ENCODE assay signal across 9 mouse cellular contexts in the genomic region with DNA sequence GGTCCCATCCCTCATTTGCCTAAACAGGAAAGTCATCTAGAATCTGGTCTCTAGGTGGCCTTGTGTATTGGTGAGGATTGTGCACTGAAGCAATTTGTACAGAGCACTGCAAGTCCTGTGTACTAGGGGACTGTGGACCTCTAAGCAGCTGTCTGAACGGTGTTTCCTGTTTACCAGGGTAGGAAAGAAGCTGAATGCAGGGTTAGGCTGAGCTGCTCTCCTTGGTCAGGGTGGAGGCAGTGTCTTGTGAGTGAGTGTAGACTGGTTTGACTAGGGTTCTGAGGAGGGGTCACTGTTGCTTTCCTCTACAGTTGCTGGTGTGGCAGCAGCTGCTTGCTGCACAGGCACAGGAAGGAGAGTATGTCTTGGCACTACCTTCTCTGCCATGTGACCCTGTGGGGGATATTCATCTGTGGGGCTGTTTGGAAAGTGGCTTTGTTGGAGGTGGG. TPM values are rescaled to one million over a fixed set of nuclear protein-coding genes. Genes with fewer than 3 reads are reported as not detected.
DNase-seq lines count a peak whose midpoint lies in the region; ATAC-seq and TF ChIP-seq lines count a peak whose summit lies in the region.
"Had no signal": no experiment of that assay in that cellular context is flagged by ENCODE, and none has a peak within 500 bp of the region (broad histone marks: within the 10 kb centered on the region; RNA-seq: fewer than 3 reads in every experiment).

No protein-coding gene starts in this region.

- H3K9ac ChIP-seq in lung, embryonic 16.5 days (ENCODE audit: low read length): peak overlapping the region; percentile 5; the same call in 1 of the 2 replicates
- H3K9ac ChIP-seq in hindbrain, embryonic 15.5 days: no peak overlapping the region
- H3K9ac ChIP-seq in stomach, embryonic 14.5 days (replicated peaks; ENCODE audit: low read depth, low read length): no peak overlapping the region

- 0 out of 2 replicates have a peak, but pooled peaks cover 2% of the 10 kb centered on the region for H3K36me3 ChIP-seq in lung, embryonic 16.5 days (ENCODE audit: control insufficient read depth, insufficient read depth, low read length)
- H3K36me3 ChIP-seq in hindbrain, embryonic 15.5 days: peaks cover 6% of the 10 kb centered on the region
- peaks cover 13% of the 10 kb centered on the region for H3K36me3 ChIP-seq in stomach, embryonic 14.5 days (ENCODE audit: control insufficient read depth, insufficient read depth, low read length)

- 18% methylated on average over 1 of the region's 1 CpGs for WGBS in lung, embryonic 16.5 days
- 58% methylated on average over 1 of the region's 1 CpGs for WGBS in hindbrain, embryonic 15.5 days
- WGBS in stomach, embryonic 14.5 days: 43% methylated on average over 1 of the region's 1 CpGs

- H3K4me1 ChIP-seq in lung, embryonic 16.5 days (replicated peaks; ENCODE audit: control insufficient read depth, insufficient read depth, low read length): peaks cover 69% of the 10 kb centered on the region
- peaks cover 68% of the 10 kb centered on the region for H3K4me1 ChIP-seq in hindbrain, embryonic 15.5 days (replicated peaks)
- H3K4me1 ChIP-seq in stomach, embryonic 14.5 days (ENCODE audit: control insufficient read depth, insufficient read depth, low read length): peaks cover 5% of the 10 kb centered on the region; the same call in 1 of the 2 replicates

- no peak for DNase-seq in gastrocnemius, adult 2 months
- DNase-seq in gastrocnemius, postnatal 10 days: no peak
- no peak for DNase-seq in lung, postnatal 4 days
- DNase-seq in embryo, embryonic 9.5 days (ENCODE audit: extremely low spot score): no peak
- DNase-seq in urinary bladder, adult 18-20 months (ENCODE audit: low spot score in 2 of 2): no peak
- DNase-seq: gastrocnemius, postnatal 36 days had no signal

- H3K4me2 ChIP-seq in lung, embryonic 16.5 days (ENCODE audit: low read depth, low read length): no peak overlapping the region
- H3K4me2 ChIP-seq in hindbrain, embryonic 15.5 days: no peak overlapping the region
- H3K4me2 ChIP-seq in stomach, embryonic 14.5 days (replicated peaks; ENCODE audit: low read depth, low read length): no peak overlapping the region

- H3K9me3 ChIP-seq in lung, embryonic 16.5 days (ENCODE audit: control insufficient read depth, low read length): no peaks in the 10 kb centered on the region
- H3K9me3 ChIP-seq in hindbrain, embryonic 15.5 days: no peaks in the 10 kb centered on the region
- H3K9me3 ChIP-seq in stomach, embryonic 14.5 days (ENCODE audit: control insufficient read depth, low read depth, low read length): no peaks in the 10 kb centered on the region

- intact Hi-C loops in gastrocnemius, adult 2 months (cut with DNase I): no loop called here

- H3K4me3 ChIP-seq in gastrocnemius, adult 2 months: peak overlapping the region; percentile 9; the same call in 1 of the 2 replicates
- no peak overlapping the region for H3K4me3 ChIP-seq in lung, embryonic 16.5 days (ENCODE audit: low read length)
- H3K4me3 ChIP-seq in hindbrain, embryonic 15.5 days: no peak overlapping the region
- H3K4me3 ChIP-seq in stomach, embryonic 14.5 days (ENCODE audit: low read depth, low read length): no peak overlapping the region

- no peaks in the 10 kb centered on the region for H3K27me3 ChIP-seq in lung, embryonic 16.5 days (ENCODE audit: control insufficient read depth, insufficient read depth, low read depth, low read length)
- no peaks in the 10 kb centered on the region for H3K27me3 ChIP-seq in hindbrain, embryonic 15.5 days
- H3K27me3 ChIP-seq in stomach, embryonic 14.5 days (ENCODE audit: control insufficient read depth, insufficient read depth, low read length): no peaks in the 10 kb centered on the region

- H3K27ac ChIP-seq in gastrocnemius, adult 2 months: peak overlapping the region; percentile 94
- H3K27ac ChIP-seq in lung, embryonic 16.5 days (ENCODE audit: low read length): peak overlapping the region; percentile 85
- H3K27ac ChIP-seq in hindbrain, embryonic 15.5 days (replicated peaks): peak overlapping the region; percentile 56; the same call in 1 of the 2 replicates
- H3K27ac ChIP-seq in stomach, embryonic 14.5 days (ENCODE audit: low read length): peak overlapping the region; percentile 6; the same call in 1 of the 2 replicates

- ATAC-seq in lung, embryonic 16.5 days (ENCODE audit: low read depth): peak; percentile 43
- ATAC-seq in hindbrain, embryonic 15.5 days (ENCODE audit: low FRiP score, low read depth): no peak
- ATAC-seq in stomach, embryonic 14.5 days (ENCODE audit: insufficient number of reproducible peaks, insufficient read depth, low FRiP score, low read depth): no peak

- TF ChIP-seq CTCF in gastrocnemius, adult 2 months (IDR thresholded peaks at IDR 0.05): no peak

RNA-seq across cellular contexts. Expression of a gene that starts 11.1 kb away (rescaled TPM):
- total RNA-seq in gastrocnemius, adult 2 months (2021): 10 to 100 TPM; 24.9 to 25.3 TPM
- total RNA-seq in gastrocnemius, postnatal 10 days (2021): 10 to 100 TPM; 43.3 to 64.5 TPM
- 46.0 and 49.6 TPM in 2 replicates for polyA plus RNA-seq in lung, embryonic 16.5 days (2015; fragmentation: Nextera tagmentation; extraction: Ambion mirVana)
- 55.1 and 56.5 TPM in 2 replicates for polyA plus RNA-seq in hindbrain, embryonic 15.5 days (2015; fragmentation: Nextera tagmentation; extraction: Ambion mirVana)
- 45.9 and 48.9 TPM in 2 replicates for polyA plus RNA-seq in stomach, embryonic 14.5 days (2014; fragmentation: Nextera tagmentation; extraction: Ambion mirVana)

Comparison
In these comparisons a context has a peak if more than half of its experiments do, and no peak if none do; other contexts are left out.
1. H3K27ac ChIP-seq: peak in every context shown above with its lines; median percentile 94 in gastrocnemius, adult 2 months; 85 in lung, embryonic 16.5 days; 56 in hindbrain, embryonic 15.5 days; 6 in stomach, embryonic 14.5 days.